Mouse (Mus musculus): Measurements from ENCODE around the gene Slit3.
A peak's percentile ranks its signal among the peaks of the same experiment; 100 is the strongest.

Slit3 gene

GRCm38 (mm10) chr11:35278128-35278769, 157.2 kb downstream of the Slit3 start:
- DNase-seq = peak; percentile 43 to 61

GRCm38 (mm10) chr11:35280826-35281225, 159.8 kb downstream of the Slit3 start:
- DNase-seq = no peak

GRCm38 (mm10) chr11:35282001-35282632, 161.1 kb downstream of the Slit3 start:
- DNase-seq = no peak

GRCm38 (mm10) chr11:35282825-35283571, 162.0 kb downstream of the Slit3 start:
- DNase-seq = no peak

- no peak for DNase-seq
Measured at GRCm38 (mm10) chr11:35283767-35284166, 162.7 kb downstream of the Slit3 start.

GRCm38 (mm10) chr11:35286578-35287390, 165.8 kb downstream of the Slit3 start:
- no peak for DNase-seq

- DNase-seq = no peak
Measured at GRCm38 (mm10) chr11:35288056-35288455, 167.0 kb downstream of the Slit3 start.

GRCm38 (mm10) chr11:35288761-35289278, 167.8 kb downstream of the Slit3 start:
- no peak for DNase-seq

- no peak for DNase-seq
Measured at GRCm38 (mm10) chr11:35292228-35292747, 171.3 kb downstream of the Slit3 start.

GRCm38 (mm10) chr11:35293197-35293596, 172.2 kb downstream of the Slit3 start:
- no peak for DNase-seq

GRCm38 (mm10) chr11:35294670-35295069, 173.6 kb downstream of the Slit3 start:
- DNase-seq = no peak

- DNase-seq = no peak
Measured at GRCm38 (mm10) chr11:35295162-35295799, 174.3 kb downstream of the Slit3 start.

- DNase-seq = no peak
Measured at GRCm38 (mm10) chr11:35296803-35297202, 175.8 kb downstream of the Slit3 start.

GRCm38 (mm10) chr11:35297319-35297718, 176.3 kb downstream of the Slit3 start:
- peak; percentile 78 to 84 for DNase-seq

- DNase-seq = no peak
Measured at GRCm38 (mm10) chr11:35298526-35298925, 177.5 kb downstream of the Slit3 start.

- DNase-seq = no peak
Measured at GRCm38 (mm10) chr11:35299857-35300375, 178.9 kb downstream of the Slit3 start.

GRCm38 (mm10) chr11:35302272-35302671, 181.2 kb downstream of the Slit3 start:
- DNase-seq = no peak

- no peak for DNase-seq
Measured at GRCm38 (mm10) chr11:35304216-35304975, 183.4 kb downstream of the Slit3 start.

- peak in 1 of 2 experiments; percentile 54 for DNase-seq
Measured at GRCm38 (mm10) chr11:35305111-35305510, 184.1 kb downstream of the Slit3 start.

GRCm38 (mm10) chr11:35305910-35306309, 184.9 kb downstream of the Slit3 start:
- DNase-seq = no peak

- DNase-seq = peak in 1 of 2 experiments; percentile 26
Measured at GRCm38 (mm10) chr11:35306922-35307321, 185.9 kb downstream of the Slit3 start.
